Mouse (Mus musculus) frontal cortex, postnatal 14 days (tissue): Measurements from ENCODE around the gene Tor4a.

Experiments used
- DNase-seq, 2 experiments: peaks; one replicate each; pipeline ENCODE4 v3.0.0; 2022; ENCODE audit warnings: low spot score in 2 of 2

Tor4a gene

GRCm38 (mm10) chr2:25224766-25225752, 28.4 kb upstream of the Tor4a start:
- DNase-seq, result peak; percentile 99 to 100

- DNase-seq, result no peak
Measured at GRCm38 (mm10) chr2:25224492-25224765, 27.7 kb upstream of the Tor4a start, which contains the start of gene Tubb4b. Gene Tubb4b (minus strand): TSS chr2:25224702.

GRCm38 (mm10) chr2:25223681-25224491, 27.2 kb upstream of the Tor4a start:
- DNase-seq, result peak in 1 of 2 experiments; percentile 47

- DNase-seq, result no peak
Measured at GRCm38 (mm10) chr2:25221331-25221772, 24.7 kb upstream of the Tor4a start.

- DNase-seq, result no peak
Measured at GRCm38 (mm10) chr2:25218445-25218844, 21.8 kb upstream of the Tor4a start, which contains the start of gene Fam166a. Gene Fam166a (plus strand): TSS chr2:25218745.

GRCm38 (mm10) chr2:25217666-25218065, 21.0 kb upstream of the Tor4a start:
- DNase-seq, result no peak

GRCm38 (mm10) chr2:25214444-25214843, 17.8 kb upstream of the Tor4a start, which contains the start of gene Stpg3:
Gene Stpg3 (minus strand): TSS chr2:25214637.
- no peak for DNase-seq

- DNase-seq, result no peak
Measured at GRCm38 (mm10) chr2:25213266-25213865, 16.7 kb upstream of the Tor4a start.

- DNase-seq, result peak; percentile 70 to 78
Measured at GRCm38 (mm10) chr2:25211121-25211670, 14.5 kb upstream of the Tor4a start, which contains the start of gene Nelfb. Gene Nelfb (minus strand): TSS chr2:25211489.

- no peak for DNase-seq
Measured at GRCm38 (mm10) chr2:25210686-25211085, 14.0 kb upstream of the Tor4a start.

GRCm38 (mm10) chr2:25207593-25207992, 10.9 kb upstream of the Tor4a start:
- DNase-seq, result no peak

- no peak for DNase-seq
Measured at GRCm38 (mm10) chr2:25203631-25204214, 7.0 kb upstream of the Tor4a start.

- DNase-seq, result no peak
Measured at GRCm38 (mm10) chr2:25200631-25201030, 3.9 kb upstream of the Tor4a start.

GRCm38 (mm10) chr2:25197946-25198345, 1.3 kb upstream of the Tor4a start:
- DNase-seq, result no peak

- DNase-seq, result no peak
Measured at GRCm38 (mm10) chr2:25197191-25197590, 505 bp upstream of the Tor4a start.

GRCm38 (mm10) chr2:25195211-25196156, 1.2 kb downstream of the Tor4a start:
- no peak for DNase-seq

- DNase-seq, result no peak
Measured at GRCm38 (mm10) chr2:25194486-25195171, 2.1 kb downstream of the Tor4a start.

- no peak for DNase-seq
Measured at GRCm38 (mm10) chr2:25194006-25194405, 2.7 kb downstream of the Tor4a start.

- DNase-seq, result peak; percentile 74 to 77
Measured at GRCm38 (mm10) chr2:25193330-25193770, 3.3 kb downstream of the Tor4a start.
